Mouse (Mus musculus) cerebellum, adult 2 months (tissue): ENCODE results near the gene Cnga4.

Source experiments
- CTCF ChIP-seq: fragments of 200-500 bp; IDR thresholded peaks from 2 replicates; pipeline ENCODE4 v1.5.1; 2011; ENCODE audit warnings: low read depth, mild to moderate bottlenecking, control low read depth, low read length, moderate library complexity, borderline replicate concordance; ENCODE audit not compliant: insufficient read depth
- POLR2A ChIP-seq: fragments of 200-500 bp; IDR thresholded peaks from 2 replicates; pipeline ENCODE4 v1.6.1; 2011; ENCODE audit warnings: low read length, control low read depth, borderline replicate concordance; ENCODE audit not compliant: insufficient read depth

DNA sequence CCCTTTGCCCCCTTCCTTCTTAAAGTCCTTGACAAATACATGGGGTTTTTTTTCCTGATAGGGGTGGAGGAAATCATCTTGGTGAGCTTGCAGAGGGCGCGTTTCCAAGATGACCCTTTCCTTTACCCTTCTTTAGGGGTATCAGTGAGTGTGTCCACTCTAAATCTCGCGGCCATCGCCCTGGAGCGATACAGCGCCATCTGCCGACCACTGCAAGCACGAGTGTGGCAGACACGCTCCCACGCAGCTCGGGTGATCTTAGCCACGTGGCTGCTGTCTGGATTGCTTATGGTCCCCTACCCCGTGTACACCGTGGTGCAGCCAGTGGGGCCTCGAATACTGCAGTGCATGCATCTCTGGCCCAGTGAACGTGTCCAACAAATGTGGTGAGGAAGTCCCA, 29.5 kb downstream of the Cnga4 start:
- TF ChIP-seq CTCF (no peak), POLR2A (no peak)
